Mouse (Mus musculus): ENCODE results near the gene Ap3d1. TPM values are rescaled to one million over a fixed set of nuclear protein-coding genes. Genes with fewer than 3 reads are reported as not detected.

Gene Ap3d1
- polyA plus RNA-seq, 1 experiment from 2014 or later, result 69.3 TPM

DNA sequence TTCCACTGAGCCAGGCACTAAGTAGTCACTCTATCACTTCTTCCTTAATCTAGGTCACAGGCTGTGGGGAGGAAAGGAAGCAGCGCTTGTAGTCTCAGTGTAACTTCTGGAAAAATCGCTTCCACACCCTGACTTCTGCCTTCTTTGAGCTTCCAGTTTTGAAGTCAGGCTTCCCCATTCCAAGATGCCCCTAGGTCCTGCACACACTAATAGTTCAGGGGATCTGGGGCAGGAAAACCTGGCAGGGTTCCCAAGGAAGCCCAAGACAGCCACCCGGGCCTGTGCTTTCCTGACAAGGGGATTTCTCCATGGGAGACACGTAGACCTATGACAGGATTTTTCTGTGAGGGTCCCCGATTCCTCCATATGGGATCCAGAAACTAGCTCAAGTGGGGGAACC lies 918 bp downstream of the Ap3d1 start:
- Histone ChIP-seq H3K9ac (ENCODE audit: low read length) (peak overlapping the region; percentile 94), H3K4me3 (ENCODE audit: low read depth, low read length) (peak overlapping the region; percentile 99), H3K27me3 (ENCODE audit: control insufficient read depth, insufficient read depth, low read length) (no peaks in the 10 kb centered on the region), H3K9me3 (ENCODE audit: control insufficient read depth, low read length) (no peaks in the 10 kb centered on the region), H3K36me3 (ENCODE audit: control insufficient read depth, insufficient read depth, low read length) (0 out of 2 replicates have a peak, but pooled peaks cover 2% of the 10 kb centered on the region), H3K4me1 (ENCODE audit: control insufficient read depth, insufficient read depth, low read length) (peaks cover 16% of the 10 kb centered on the region), H3K4me2 (ENCODE audit: low read depth) (peak overlapping the region; percentile 94), H3K27ac (ENCODE audit: low read depth, low read length) (no peak overlapping the region)
- ATAC-seq (ENCODE audit: insufficient read depth, low FRiP score, low TSS enrichment), result no peak
- no peak for DNase-seq (ENCODE audit: low spot score)
- WGBS, result 37% methylated on average over 5 of the region's 5 CpGs

DNA sequence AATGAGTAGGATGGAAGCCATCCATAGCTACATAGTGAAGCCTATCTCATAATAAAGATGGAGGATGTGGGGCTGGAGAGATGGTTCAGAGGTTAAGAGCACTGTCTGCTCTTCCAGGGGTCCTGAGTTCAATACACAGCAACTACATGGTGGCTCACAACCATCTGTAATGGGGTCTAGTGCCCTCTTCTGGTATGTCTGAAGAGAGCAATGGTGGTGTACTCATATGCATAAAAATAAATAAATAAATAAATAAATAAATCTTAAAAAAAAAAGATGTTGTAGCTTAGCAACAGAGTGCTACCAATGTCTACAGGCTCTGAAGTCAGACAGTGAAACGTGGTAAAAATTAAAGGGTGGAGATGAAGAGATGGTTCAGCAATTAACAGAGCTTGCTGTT lies 3.4 kb downstream of the Ap3d1 start:
- no peak for ATAC-seq (ENCODE audit: insufficient read depth, low FRiP score, low TSS enrichment)
- H3K4me1 ChIP-seq (ENCODE audit: control insufficient read depth, insufficient read depth, low read length), result peaks cover 16% of the 10 kb centered on the region
- no peaks in the 10 kb centered on the region for H3K27me3 ChIP-seq (ENCODE audit: control insufficient read depth, insufficient read depth, low read length)
- WGBS, result 73% methylated on average over 1 of the region's 1 CpGs
- peaks cover 4% of the 10 kb centered on the region; the same call in 1 of the 2 replicates for H3K36me3 ChIP-seq (ENCODE audit: control insufficient read depth, insufficient read depth, low read length)
- H3K4me3 ChIP-seq (ENCODE audit: low read depth, low read length), result no peak overlapping the region
- no peak overlapping the region for H3K27ac ChIP-seq (ENCODE audit: low read depth, low read length)
- no peaks in the 10 kb centered on the region for H3K9me3 ChIP-seq (ENCODE audit: control insufficient read depth, low read length)
- H3K4me2 ChIP-seq (ENCODE audit: low read depth), result no peak overlapping the region
- no peak overlapping the region for H3K9ac ChIP-seq (ENCODE audit: low read length)
- no peak for DNase-seq (ENCODE audit: low spot score)

DNA sequence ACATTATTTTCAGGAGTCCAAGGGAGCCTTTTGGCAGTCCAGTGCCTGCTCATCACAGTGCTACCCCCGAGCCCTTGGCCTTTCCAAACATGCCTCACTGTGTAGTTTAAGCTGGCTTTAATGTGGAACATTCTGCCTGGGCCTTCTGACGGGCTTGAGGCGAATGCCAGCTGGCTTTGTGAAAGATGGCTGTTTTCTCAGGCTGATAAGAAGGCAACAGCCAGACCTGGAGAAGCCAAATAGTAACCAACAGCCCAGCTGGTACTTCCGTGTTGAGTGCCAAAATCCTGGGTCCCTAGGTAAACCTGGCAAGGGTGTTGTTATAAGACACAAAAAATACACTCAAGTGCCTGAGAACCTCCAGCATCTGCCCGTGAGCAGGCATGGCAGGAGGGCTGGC lies 5.3 kb downstream of the Ap3d1 start:
- peaks cover 13% of the 10 kb centered on the region for H3K4me1 ChIP-seq (ENCODE audit: control insufficient read depth, insufficient read depth, low read length)
- WGBS, result 80% methylated on average over 5 of the region's 5 CpGs
- no peak overlapping the region for H3K4me2 ChIP-seq (ENCODE audit: low read depth)
- H3K4me3 ChIP-seq (ENCODE audit: low read depth, low read length), result no peak overlapping the region
- no peak for ATAC-seq (ENCODE audit: insufficient read depth, low FRiP score, low TSS enrichment)
- no peak for DNase-seq (ENCODE audit: low spot score)
- peaks cover 10% of the 10 kb centered on the region for H3K36me3 ChIP-seq (ENCODE audit: control insufficient read depth, insufficient read depth, low read length)
- H3K9ac ChIP-seq (ENCODE audit: low read length), result no peak overlapping the region
- H3K9me3 ChIP-seq (ENCODE audit: control insufficient read depth, low read length), result no peaks in the 10 kb centered on the region
- no peaks in the 10 kb centered on the region for H3K27me3 ChIP-seq (ENCODE audit: control insufficient read depth, insufficient read depth, low read length)
- H3K27ac ChIP-seq (ENCODE audit: low read depth, low read length), result no peak overlapping the region

DNA sequence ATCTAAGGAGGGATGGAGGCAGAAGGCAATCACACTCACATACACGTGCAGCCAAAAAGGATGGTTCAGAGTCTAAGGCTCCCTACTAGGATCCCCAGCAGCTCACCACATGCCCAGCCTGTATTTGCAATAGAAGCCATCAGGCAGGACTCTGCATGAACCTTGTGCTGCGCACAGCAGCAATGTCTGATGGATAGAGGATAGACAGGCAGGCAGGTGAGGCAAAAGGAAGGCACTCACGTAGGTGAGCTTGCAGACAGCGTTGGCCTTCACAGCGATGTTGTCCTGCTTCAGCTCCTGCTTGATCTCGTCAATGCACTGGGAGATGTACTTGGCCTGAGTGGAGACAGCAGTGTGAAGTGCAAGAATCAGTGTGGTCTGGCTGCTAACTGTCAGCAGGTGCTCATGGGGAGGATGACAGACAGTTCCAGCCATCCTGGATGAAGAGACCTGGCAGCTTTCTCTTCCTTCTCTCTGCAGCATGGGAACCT lies 9.4 kb downstream of the Ap3d1 start:
- H3K4me1 ChIP-seq (ENCODE audit: control insufficient read depth, insufficient read depth, low read length), result no peaks in the 10 kb centered on the region
- no peak overlapping the region for H3K4me3 ChIP-seq (ENCODE audit: low read depth, low read length)
- H3K27me3 ChIP-seq (ENCODE audit: control insufficient read depth, insufficient read depth, low read length), result no peaks in the 10 kb centered on the region
- ATAC-seq (ENCODE audit: insufficient read depth, low FRiP score, low TSS enrichment) (no peak), DNase-seq (ENCODE audit: low spot score) (no peak)
- no peak overlapping the region for H3K4me2 ChIP-seq (ENCODE audit: low read depth)
- 94% methylated on average over 6 of the region's 6 CpGs for WGBS
- H3K36me3 ChIP-seq (ENCODE audit: control insufficient read depth, insufficient read depth, low read length), result peaks cover 31% of the 10 kb centered on the region
- H3K9me3 ChIP-seq (ENCODE audit: control insufficient read depth, low read length), result no peaks in the 10 kb centered on the region
- no peak overlapping the region for H3K9ac ChIP-seq (ENCODE audit: low read length)
- no peak overlapping the region for H3K27ac ChIP-seq (ENCODE audit: low read depth, low read length)

DNA sequence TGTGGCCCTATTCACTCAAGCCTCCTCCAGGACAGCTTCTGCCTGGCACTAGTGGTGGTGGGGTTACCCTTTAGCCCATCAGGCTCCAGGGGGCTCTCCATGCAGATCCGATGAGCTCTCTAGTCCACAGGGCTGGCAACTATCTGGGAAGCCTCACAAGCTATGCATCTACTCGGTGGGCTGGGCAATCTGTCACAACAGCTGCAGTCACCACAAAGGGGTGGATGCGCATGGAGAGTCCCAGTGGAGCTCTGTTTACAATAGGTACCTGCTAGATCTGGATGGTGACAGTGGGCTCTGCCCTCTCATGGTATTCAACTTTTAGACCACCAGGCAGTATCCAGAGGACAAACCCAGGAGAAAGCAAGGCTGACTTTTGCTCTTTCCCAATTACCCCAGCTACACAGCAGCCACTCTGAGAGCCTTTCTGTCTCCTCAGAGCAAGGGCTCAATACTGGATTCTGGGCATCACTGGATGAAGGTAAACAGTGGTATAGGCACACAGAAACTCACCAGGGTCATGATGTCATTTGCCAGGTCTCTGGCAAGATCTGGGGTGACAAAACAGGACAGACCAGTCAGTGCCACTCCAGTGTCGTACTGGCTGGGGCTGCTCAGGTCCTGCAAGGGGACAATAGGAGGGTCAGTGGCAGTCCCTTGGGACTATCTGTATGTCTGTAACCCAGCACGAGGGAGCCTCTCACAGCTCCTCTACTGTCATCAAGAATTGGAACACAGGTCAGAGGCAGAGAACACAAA lies 14.5 kb downstream of the Ap3d1 start:
- WGBS, result 84% methylated on average over 5 of the region's 5 CpGs

DNA sequence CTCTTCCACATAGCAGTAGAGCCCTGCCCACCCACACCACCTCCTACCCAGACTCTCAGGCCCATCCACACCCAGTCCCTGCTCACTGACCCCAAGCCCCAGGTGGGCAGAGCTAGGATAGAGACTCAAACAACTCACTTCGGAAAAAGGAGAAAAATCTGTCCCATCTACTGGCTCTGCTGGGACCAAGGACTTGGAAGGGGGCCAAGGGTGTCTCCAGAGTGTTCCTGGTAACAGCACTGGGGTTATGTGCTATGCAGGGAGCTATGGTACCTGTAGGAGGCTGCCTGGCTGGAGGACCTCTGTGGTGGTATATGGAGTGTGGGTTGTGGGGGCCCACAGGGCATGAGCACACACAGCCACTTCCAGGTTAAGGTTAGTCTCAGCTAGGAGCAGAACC lies 24.8 kb downstream of the Ap3d1 start:
- no peak for ATAC-seq (ENCODE audit: insufficient read depth, low FRiP score, low TSS enrichment)

More for the DNA sequence above, 14.5 kb downstream of the Ap3d1 start:
- DNase-seq (ENCODE audit: low spot score), result no peak
- H3K27ac ChIP-seq (ENCODE audit: low read depth, low read length), result no peak overlapping the region
- ATAC-seq (ENCODE audit: insufficient read depth, low FRiP score, low TSS enrichment), result no peak
- H3K9me3 ChIP-seq (ENCODE audit: control insufficient read depth, low read length), result no peaks in the 10 kb centered on the region
- no peak overlapping the region for H3K9ac ChIP-seq (ENCODE audit: low read length)
- no peak overlapping the region for H3K4me3 ChIP-seq (ENCODE audit: low read depth, low read length)
- no peaks in the 10 kb centered on the region for H3K27me3 ChIP-seq (ENCODE audit: control insufficient read depth, insufficient read depth, low read length)
- H3K4me2 ChIP-seq (ENCODE audit: low read depth), result peak overlapping the region; percentile 7; the same call in 1 of the 2 replicates
- H3K36me3 ChIP-seq (ENCODE audit: control insufficient read depth, insufficient read depth, low read length), result peaks cover 46% of the 10 kb centered on the region
- no peaks in the 10 kb centered on the region for H3K4me1 ChIP-seq (ENCODE audit: control insufficient read depth, insufficient read depth, low read length)

DNA sequence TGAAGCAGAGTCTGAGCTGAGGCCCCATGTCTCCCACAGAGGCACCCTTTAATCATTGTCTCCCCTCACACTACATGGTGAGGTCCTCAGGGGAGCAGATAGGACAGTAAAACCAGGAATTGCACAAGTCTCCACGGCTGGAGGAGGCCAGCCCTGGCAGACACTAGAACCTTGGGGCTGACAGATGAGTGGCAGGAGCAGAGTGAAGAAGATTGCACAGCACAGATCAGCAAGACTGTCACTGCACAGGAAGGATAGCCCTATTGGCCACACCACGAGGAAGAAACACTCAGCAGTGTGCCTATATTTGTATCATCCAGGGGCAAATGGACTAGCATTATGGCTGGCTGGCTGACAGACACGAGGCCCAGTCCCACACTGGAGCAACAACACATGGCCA lies 31.2 kb downstream of the Ap3d1 start:
- ATAC-seq (ENCODE audit: insufficient read depth, low FRiP score, low TSS enrichment) (no peak), DNase-seq (ENCODE audit: low spot score) (no peak)
- no peak overlapping the region for H3K27ac ChIP-seq (ENCODE audit: low read depth, low read length)
- H3K9ac ChIP-seq (ENCODE audit: low read length), result no peak overlapping the region
- no peak overlapping the region for H3K4me3 ChIP-seq (ENCODE audit: low read depth, low read length)
- H3K27me3 ChIP-seq (ENCODE audit: control insufficient read depth, insufficient read depth, low read length), result no peaks in the 10 kb centered on the region
- H3K4me1 ChIP-seq (ENCODE audit: control insufficient read depth, insufficient read depth, low read length), result no peaks in the 10 kb centered on the region
- peaks cover 58% of the 10 kb centered on the region for H3K36me3 ChIP-seq (ENCODE audit: control insufficient read depth, insufficient read depth, low read length)
- WGBS, result 91% methylated on average over 3 of the region's 3 CpGs
- H3K9me3 ChIP-seq (ENCODE audit: control insufficient read depth, low read length), result no peaks in the 10 kb centered on the region
- no peak overlapping the region for H3K4me2 ChIP-seq (ENCODE audit: low read depth)

More for the DNA sequence above, 24.8 kb downstream of the Ap3d1 start:
- no peaks in the 10 kb centered on the region for H3K4me1 ChIP-seq (ENCODE audit: control insufficient read depth, insufficient read depth, low read length)
- H3K9ac ChIP-seq (ENCODE audit: low read length), result no peak overlapping the region
- 100% methylated on average over 1 of the region's 1 CpGs for WGBS
- H3K4me2 ChIP-seq (ENCODE audit: low read depth), result no peak overlapping the region
- no peak overlapping the region for H3K4me3 ChIP-seq (ENCODE audit: low read depth, low read length)
- H3K27ac ChIP-seq (ENCODE audit: low read depth, low read length), result no peak overlapping the region
- H3K27me3 ChIP-seq (ENCODE audit: control insufficient read depth, insufficient read depth, low read length), result no peaks in the 10 kb centered on the region
- peaks cover 63% of the 10 kb centered on the region for H3K36me3 ChIP-seq (ENCODE audit: control insufficient read depth, insufficient read depth, low read length)
- no peak for DNase-seq (ENCODE audit: low spot score)
- no peaks in the 10 kb centered on the region for H3K9me3 ChIP-seq (ENCODE audit: control insufficient read depth, low read length)

DNA sequence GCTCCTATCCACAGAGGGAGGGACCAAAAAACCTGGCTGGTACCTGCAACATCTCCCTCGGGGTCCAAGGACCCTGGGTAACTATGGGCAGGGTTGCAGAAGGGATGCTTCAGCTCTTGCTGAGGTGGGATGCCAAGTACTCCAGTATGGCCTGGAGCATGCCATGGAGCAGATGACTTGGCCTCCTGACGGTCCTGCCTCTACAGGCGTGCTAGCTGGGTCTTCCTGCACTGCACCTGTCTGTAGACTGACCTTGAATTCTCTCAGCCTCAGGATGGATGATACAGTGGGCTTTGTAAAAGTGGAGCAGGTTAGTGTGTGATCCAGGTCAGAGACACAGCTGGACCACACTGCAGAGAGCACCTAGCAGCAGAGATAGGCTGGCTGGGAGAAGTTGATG lies 36.6 kb downstream of the Ap3d1 start:
- peaks cover 11% of the 10 kb centered on the region for H3K4me1 ChIP-seq (ENCODE audit: control insufficient read depth, insufficient read depth, low read length)
- no peak overlapping the region for H3K4me3 ChIP-seq (ENCODE audit: low read depth, low read length)
- H3K9me3 ChIP-seq (ENCODE audit: control insufficient read depth, low read length), result no peaks in the 10 kb centered on the region
- peaks cover 33% of the 10 kb centered on the region for H3K36me3 ChIP-seq (ENCODE audit: control insufficient read depth, insufficient read depth, low read length)
- no peak overlapping the region for H3K4me2 ChIP-seq (ENCODE audit: low read depth)
- no peaks in the 10 kb centered on the region for H3K27me3 ChIP-seq (ENCODE audit: control insufficient read depth, insufficient read depth, low read length)
- no peak overlapping the region for H3K27ac ChIP-seq (ENCODE audit: low read depth, low read length)
- no peak overlapping the region for H3K9ac ChIP-seq (ENCODE audit: low read length)
- ATAC-seq (ENCODE audit: insufficient read depth, low FRiP score, low TSS enrichment), result no peak
- WGBS, result 79% methylated on average over 3 of the region's 3 CpGs
- DNase-seq (ENCODE audit: low spot score), result no peak

DNA sequence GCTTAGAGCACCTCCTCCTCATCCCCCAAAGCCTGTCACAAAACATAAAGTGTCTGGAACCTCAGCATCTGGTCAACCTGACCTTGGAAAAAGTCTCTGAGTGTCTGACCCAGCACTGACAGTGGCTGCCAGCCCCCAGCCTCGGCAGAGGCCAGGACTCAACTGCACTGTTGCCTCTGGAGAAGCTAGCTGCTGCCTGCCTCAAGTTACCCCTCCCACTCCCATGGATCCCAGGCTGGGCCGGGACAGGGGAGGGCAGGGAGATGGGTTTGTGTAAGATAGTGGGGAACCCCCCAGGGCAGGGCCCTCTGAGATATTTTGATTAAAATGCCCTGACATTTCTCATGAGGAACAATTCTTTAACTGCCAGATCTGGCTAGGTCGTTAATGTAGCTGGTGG lies 37.0 kb downstream of the Ap3d1 start:
- Histone ChIP-seq H3K27me3 (ENCODE audit: control insufficient read depth, insufficient read depth, low read length) (no peaks in the 10 kb centered on the region), H3K36me3 (ENCODE audit: control insufficient read depth, insufficient read depth, low read length) (peaks cover 29% of the 10 kb centered on the region), H3K9me3 (ENCODE audit: control insufficient read depth, low read length) (no peaks in the 10 kb centered on the region), H3K4me2 (ENCODE audit: low read depth) (no peak overlapping the region), H3K9ac (ENCODE audit: low read length) (no peak overlapping the region), H3K4me3 (ENCODE audit: low read depth, low read length) (no peak overlapping the region), H3K27ac (ENCODE audit: low read depth, low read length) (no peak overlapping the region), H3K4me1 (ENCODE audit: control insufficient read depth, insufficient read depth, low read length) (peaks cover 11% of the 10 kb centered on the region)
- ATAC-seq (ENCODE audit: insufficient read depth, low FRiP score, low TSS enrichment), result no peak
- WGBS, result 70% methylated on average over 3 of the region's 3 CpGs
- no peak for DNase-seq (ENCODE audit: low spot score)
